Mouse (Mus musculus): ENCODE measurements around the gene Zfp286.
"Not testable (repeated sequence)": the region's sequence is repeated elsewhere in the genome, so short reads cannot be mapped to it uniquely, and the experiment has no call there.

The Zfp286 gene

GRCm38 (mm10) chr11:62807965-62808364 is 18.7 kb upstream of the Zfp286 start:
- in situ Hi-C loops (cut with MboI; ENCODE audit: unreplicated experiment in 2 of 2) = no loop called here

- in situ Hi-C loops (cut with MboI; ENCODE audit: unreplicated experiment in 2 of 2) = no loop called here
These were observed 14.9 kb upstream of the Zfp286 start for GRCm38 (mm10) chr11:62804119-62804518.

GRCm38 (mm10) chr11:62789617-62789936 is 315 bp upstream of the Zfp286 start:
- in situ Hi-C loops (cut with MboI; ENCODE audit: unreplicated experiment in 2 of 2) = no loop called here

GRCm38 (mm10) chr11:62776510-62776909 is 12.8 kb downstream of the Zfp286 start:
- in situ Hi-C loops (cut with MboI; ENCODE audit: unreplicated experiment in 2 of 2) = no loop called here

- in situ Hi-C loops (cut with MboI; ENCODE audit: unreplicated experiment in 2 of 2) = no loop called here
These were observed 28.4 kb downstream of the Zfp286 start for GRCm38 (mm10) chr11:62760755-62761457.

GRCm38 (mm10) chr11:62758491-62758890 is 30.8 kb downstream of the Zfp286 start:
- in situ Hi-C loops (cut with MboI; ENCODE audit: unreplicated experiment in 2 of 2) = loop anchor here in 1 of 2 experiments (5.0 kb wide), 1 partner anchor 94 kb away; no protein-coding TSS in a partner anchor

GRCm38 (mm10) chr11:62757906-62758305 is 31.4 kb downstream of the Zfp286 start:
- in situ Hi-C loops (cut with MboI; ENCODE audit: unreplicated experiment in 2 of 2) = loop anchor here in 1 of 2 experiments (5.0 kb wide), 1 partner anchor 94 kb away; no protein-coding TSS in a partner anchor

- in situ Hi-C loops (cut with MboI; ENCODE audit: unreplicated experiment in 2 of 2) = loop anchor here in 1 of 2 experiments (5.0 kb wide), 1 partner anchor 95 kb away; no protein-coding TSS in a partner anchor
These were observed 32.1 kb downstream of the Zfp286 start for GRCm38 (mm10) chr11:62757143-62757507.

- in situ Hi-C loops (cut with MboI; ENCODE audit: unreplicated experiment in 2 of 2) = loop anchor here in 1 of 2 experiments (5.0 kb wide), 1 partner anchor 96 kb away; no protein-coding TSS in a partner anchor
These were observed 32.7 kb downstream of the Zfp286 start for GRCm38 (mm10) chr11:62756456-62757142.

- in situ Hi-C loops (cut with MboI; ENCODE audit: unreplicated experiment in 2 of 2) = no loop called here
These were observed 36.5 kb downstream of the Zfp286 start, which contains the start of gene Gm10428 for GRCm38 (mm10) chr11:62752780-62753179. Gene Gm10428, plus strand, starts transcription at chr11:62753100.

GRCm38 (mm10) chr11:62752191-62752590 is 37.1 kb downstream of the Zfp286 start:
- in situ Hi-C loops (cut with MboI; ENCODE audit: unreplicated experiment in 2 of 2) = no loop called here

GRCm38 (mm10) chr11:62749445-62749844 is 39.8 kb downstream of the Zfp286 start:
- in situ Hi-C loops (cut with MboI; ENCODE audit: unreplicated experiment in 2 of 2) = not testable (repeated sequence)

- in situ Hi-C loops (cut with MboI; ENCODE audit: unreplicated experiment in 2 of 2) = no loop called here
These were observed 41.2 kb downstream of the Zfp286 start for GRCm38 (mm10) chr11:62748062-62748461.

GRCm38 (mm10) chr11:62747227-62747626 is 42.0 kb downstream of the Zfp286 start:
- in situ Hi-C loops (cut with MboI; ENCODE audit: unreplicated experiment in 2 of 2) = no loop called here

- in situ Hi-C loops (cut with MboI; ENCODE audit: unreplicated experiment in 2 of 2) = no loop called here
These were observed 43.2 kb downstream of the Zfp286 start for GRCm38 (mm10) chr11:62746001-62746533.

- in situ Hi-C loops (cut with MboI; ENCODE audit: unreplicated experiment in 2 of 2) = loop anchor here (5.0 kb wide), 2 partner anchors 388 to 393 kb away; no protein-coding TSS in a partner anchor
These were observed 45.2 kb downstream of the Zfp286 start for GRCm38 (mm10) chr11:62744103-62744502.

- in situ Hi-C loops (cut with MboI; ENCODE audit: unreplicated experiment in 2 of 2) = loop anchor here (5.0 kb wide), 2 partner anchors 390 to 395 kb away; no protein-coding TSS in a partner anchor
These were observed 46.9 kb downstream of the Zfp286 start for GRCm38 (mm10) chr11:62742261-62742957.

GRCm38 (mm10) chr11:62741186-62741585 is 48.1 kb downstream of the Zfp286 start:
- in situ Hi-C loops (cut with MboI; ENCODE audit: unreplicated experiment in 2 of 2) = loop anchor here (5.0 kb wide), 2 partner anchors 391 to 396 kb away; no protein-coding TSS in a partner anchor

- in situ Hi-C loops (cut with MboI; ENCODE audit: unreplicated experiment in 2 of 2) = no loop called here
These were observed 56.6 kb downstream of the Zfp286 start for GRCm38 (mm10) chr11:62732665-62733064.

GRCm38 (mm10) chr11:62732022-62732387 is 57.3 kb downstream of the Zfp286 start:
- in situ Hi-C loops (cut with MboI; ENCODE audit: unreplicated experiment in 2 of 2) = no loop called here
